Mouse (Mus musculus) 3T3-L1 (cell line): Measurements from ENCODE around the gene Ass1.

Experiments used
- DNase-seq: peaks from one replicate; pipeline ENCODE4 v3.0.0-alpha.2; 2015; ENCODE audit warnings: low read depth, low spot score

Gene Ass1

GRCm38 (mm10) chr2:31458460-31458859 lies 11.5 kb upstream of the Ass1 start:
- no peak for DNase-seq

GRCm38 (mm10) chr2:31458989-31459936 lies 10.7 kb upstream of the Ass1 start:
- DNase-seq: no peak

- no peak for DNase-seq
Measured at GRCm38 (mm10) chr2:31460025-31460571, 9.9 kb upstream of the Ass1 start.

GRCm38 (mm10) chr2:31460920-31461319 lies 9.1 kb upstream of the Ass1 start:
- DNase-seq: no peak

- DNase-seq: no peak
Measured at GRCm38 (mm10) chr2:31462051-31462450, 8.0 kb upstream of the Ass1 start.

- DNase-seq: no peak
Measured at GRCm38 (mm10) chr2:31463253-31463652, 6.8 kb upstream of the Ass1 start.

GRCm38 (mm10) chr2:31463696-31464528 lies 6.1 kb upstream of the Ass1 start:
- no peak for DNase-seq

- DNase-seq: no peak
Measured at GRCm38 (mm10) chr2:31464529-31464910, 5.5 kb upstream of the Ass1 start.

GRCm38 (mm10) chr2:31467457-31467856 lies 2.5 kb upstream of the Ass1 start:
- DNase-seq: peak; percentile 62

- no peak for DNase-seq
Measured at GRCm38 (mm10) chr2:31468857-31469256, 1.1 kb upstream of the Ass1 start.

- DNase-seq: peak; percentile 44
Measured at GRCm38 (mm10) chr2:31469480-31469879, 527 bp upstream of the Ass1 start.

GRCm38 (mm10) chr2:31470683-31471385 lies 827 bp downstream of the Ass1 start:
- DNase-seq: peak; percentile 43

- no peak for DNase-seq
Measured at GRCm38 (mm10) chr2:31471611-31472010, 1.6 kb downstream of the Ass1 start.

- DNase-seq: peak; percentile 82
Measured at GRCm38 (mm10) chr2:31472406-31473065, 2.5 kb downstream of the Ass1 start.

GRCm38 (mm10) chr2:31473941-31474340 lies 3.9 kb downstream of the Ass1 start:
- peak; percentile 41 for DNase-seq

GRCm38 (mm10) chr2:31474686-31475085 lies 4.7 kb downstream of the Ass1 start:
- DNase-seq: no peak

- no peak for DNase-seq
Measured at GRCm38 (mm10) chr2:31476107-31476820, 6.3 kb downstream of the Ass1 start.

- no peak for DNase-seq
Measured at GRCm38 (mm10) chr2:31477234-31478161, 7.5 kb downstream of the Ass1 start.

- DNase-seq: peak; percentile 97
Measured at GRCm38 (mm10) chr2:31482914-31483575, 13.0 kb downstream of the Ass1 start.
